Comparison of ENCODE assay signal across 8 mouse cellular contexts in the genomic region with DNA sequence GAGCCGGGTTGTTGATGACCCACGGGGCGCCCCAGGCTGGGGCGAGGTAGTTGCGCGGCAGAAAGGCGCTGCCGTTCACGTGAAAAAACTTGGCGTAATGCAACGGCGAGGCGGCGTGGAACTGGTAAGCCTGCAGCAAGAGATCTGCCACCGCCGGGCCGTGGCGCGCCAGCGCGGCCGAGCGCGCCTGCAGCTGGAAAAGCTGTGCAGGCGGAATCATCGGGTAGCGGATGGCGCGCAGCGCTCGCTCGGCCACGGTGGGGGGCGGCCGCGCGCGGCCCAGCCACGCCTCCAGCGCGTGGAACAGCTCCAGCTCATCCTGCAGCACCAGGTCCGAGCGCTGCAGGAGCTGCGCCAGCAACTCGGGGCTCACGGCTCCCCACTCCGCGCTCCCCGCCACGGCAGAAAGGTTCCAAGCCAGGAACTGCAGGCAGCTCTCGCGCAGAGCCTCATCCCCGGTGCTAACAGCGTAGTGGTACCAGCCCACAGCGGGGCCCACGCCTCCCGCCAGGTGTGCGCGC. TPM values are rescaled to one million over a fixed set of nuclear protein-coding genes. Genes with fewer than 3 reads are reported as not detected.
DNase-seq lines count a peak whose midpoint lies in the region; ATAC-seq and TF ChIP-seq lines count a peak whose summit lies in the region.

No protein-coding gene starts in this region.

- peaks cover 73% of the 10 kb centered on the region for H3K27me3 ChIP-seq in E14TG2a.4 (ENCODE audit: insufficient read depth, low read length)
- H3K27me3 ChIP-seq in embryonic facial prominence, embryonic 11.5 days (ENCODE audit: control insufficient read depth, insufficient read depth, low read length): peaks cover 64% of the 10 kb centered on the region
- peaks cover 68% of the 10 kb centered on the region for H3K27me3 ChIP-seq in intestine, embryonic 15.5 days (replicated peaks)
- H3K27me3 ChIP-seq in midbrain, embryonic 13.5 days: peaks cover 45% of the 10 kb centered on the region

- H3K4me1 ChIP-seq in E14TG2a.4 (replicated peaks; ENCODE audit: low read depth, low read length): peaks cover 82% of the 10 kb centered on the region
- peaks cover 17% of the 10 kb centered on the region for H3K4me1 ChIP-seq in embryonic facial prominence, embryonic 11.5 days (ENCODE audit: control insufficient read depth, insufficient read depth, low read length)
- peaks cover 28% of the 10 kb centered on the region for H3K4me1 ChIP-seq in intestine, embryonic 15.5 days (replicated peaks)
- peaks cover 79% of the 10 kb centered on the region for H3K4me1 ChIP-seq in midbrain, embryonic 13.5 days (replicated peaks)

- no peak for ATAC-seq in embryonic facial prominence, embryonic 11.5 days (replicated peaks; ENCODE audit: insufficient number of reproducible peaks, low FRiP score, low TSS enrichment, low read depth)
- no peak for ATAC-seq in intestine, embryonic 15.5 days
- no peak for ATAC-seq in midbrain, embryonic 13.5 days
- ATAC-seq in megakaryocyte progenitor cell, adult 5-6 weeks (replicated peaks; ENCODE audit: poor library complexity): no peak

- no peaks in the 10 kb centered on the region for H3K9me3 ChIP-seq in E14TG2a.4 (ENCODE audit: low read length)
- H3K9me3 ChIP-seq in embryonic facial prominence, embryonic 11.5 days (replicated peaks; ENCODE audit: control insufficient read depth, low read length): no peaks in the 10 kb centered on the region
- no peaks in the 10 kb centered on the region for H3K9me3 ChIP-seq in intestine, embryonic 15.5 days
- H3K9me3 ChIP-seq in midbrain, embryonic 13.5 days: no peaks in the 10 kb centered on the region

- H3K4me3 ChIP-seq in E14TG2a.4 (replicated peaks; ENCODE audit: low read length): peak overlapping the region; percentile 77
- H3K4me3 ChIP-seq in embryonic facial prominence, embryonic 11.5 days (ENCODE audit: low read depth, low read length): peak overlapping the region; percentile 47
- peak overlapping the region; percentile 41 for H3K4me3 ChIP-seq in intestine, embryonic 15.5 days (replicated peaks)
- H3K4me3 ChIP-seq in midbrain, embryonic 13.5 days (replicated peaks): peak overlapping the region; percentile 49

- H3K9ac ChIP-seq in embryonic facial prominence, embryonic 11.5 days (replicated peaks; ENCODE audit: low read length): peak overlapping the region; percentile 51
- peak overlapping the region; percentile 26; the same call in 1 of the 2 replicates for H3K9ac ChIP-seq in intestine, embryonic 15.5 days
- H3K9ac ChIP-seq in midbrain, embryonic 13.5 days (replicated peaks): peak overlapping the region; percentile 67

- WGBS in embryonic facial prominence, embryonic 11.5 days: under 1% methylated on average over 59 of the region's 59 CpGs
- WGBS in intestine, embryonic 15.5 days: under 1% methylated on average over 58 of the region's 59 CpGs
- WGBS in midbrain, embryonic 13.5 days: under 1% methylated on average over 57 of the region's 59 CpGs

- no peak overlapping the region for H3K27ac ChIP-seq in embryonic facial prominence, embryonic 11.5 days (replicated peaks; ENCODE audit: low read depth, low read length)
- no peak overlapping the region for H3K27ac ChIP-seq in intestine, embryonic 15.5 days
- H3K27ac ChIP-seq in midbrain, embryonic 13.5 days: peak overlapping the region; percentile 55

- no peak for TF ChIP-seq CTCF in E14TG2a.4 (conservative IDR thresholded peaks at IDR 0.05; ENCODE audit: low read length)

- DNase-seq in gastrocnemius, postnatal 10 days: peak; percentile 41
- DNase-seq in gastrocnemius, postnatal 36 days: no peak
- DNase-seq in embryonic facial prominence, embryonic 11.5 days (ENCODE audit: low spot score): peak; percentile 62
- no peak for DNase-seq in ovary, adult 18-20 months (ENCODE audit: low spot score)

- H3K4me2 ChIP-seq in embryonic facial prominence, embryonic 11.5 days (ENCODE audit: low read depth, low read length): peak overlapping the region; percentile 96
- peak overlapping the region; percentile 89 for H3K4me2 ChIP-seq in intestine, embryonic 15.5 days (replicated peaks)
- H3K4me2 ChIP-seq in midbrain, embryonic 13.5 days (replicated peaks): peak overlapping the region; percentile 82

- intact Hi-C loops in gastrocnemius, postnatal 36 days (cut with DNase I): no loop called here

- H3K36me3 ChIP-seq in E14TG2a.4 (ENCODE audit: insufficient read depth, low read length): no peaks in the 10 kb centered on the region
- H3K36me3 ChIP-seq in embryonic facial prominence, embryonic 11.5 days (replicated peaks; ENCODE audit: control insufficient read depth, insufficient read depth, low read depth, low read length): no peaks in the 10 kb centered on the region
- H3K36me3 ChIP-seq in intestine, embryonic 15.5 days: no peaks in the 10 kb centered on the region
- no peaks in the 10 kb centered on the region for H3K36me3 ChIP-seq in midbrain, embryonic 13.5 days

RNA-seq across cellular contexts. Expression of gene Btbd17, which starts 3.8 kb away (rescaled TPM):
- total RNA-seq in gastrocnemius, postnatal 10 days (2021): 1 to 10 TPM; 2.2 to 2.5 TPM
- total RNA-seq in gastrocnemius, postnatal 36 days (2021): under 1 TPM in 1 of 2 experiments, not detected in 1; 0.28 TPM
- 9.5 and 9.8 TPM in 2 replicates for polyA plus RNA-seq in embryonic facial prominence, embryonic 11.5 days (2014; fragmentation: Nextera tagmentation; extraction: Ambion mirVana)
- polyA plus RNA-seq in intestine, embryonic 15.5 days (2015; fragmentation: Nextera tagmentation; extraction: Ambion mirVana): 1.4 and 1.5 TPM in 2 replicates
- 30.1 and 33.6 TPM in 2 replicates for polyA plus RNA-seq in midbrain, embryonic 13.5 days (2015; fragmentation: Nextera tagmentation; extraction: Ambion mirVana)
- total RNA-seq in megakaryocyte progenitor cell, adult 5-6 weeks (2015): not detected in 2 replicates
- not detected in 2 replicates for total RNA-seq in megakaryocyte progenitor cell, adult 5-6 weeks (2017)

RNA-seq across cellular contexts. Expression of gene Gpr142, which starts 6.8 kb away (rescaled TPM):
- total RNA-seq in gastrocnemius, postnatal 10 days (2021): not detected
- not detected for total RNA-seq in gastrocnemius, postnatal 36 days (2021)
- polyA plus RNA-seq in embryonic facial prominence, embryonic 11.5 days (2014; fragmentation: Nextera tagmentation; extraction: Ambion mirVana): not detected in 2 replicates
- 0.21 and 0.51 TPM in 2 replicates for polyA plus RNA-seq in intestine, embryonic 15.5 days (2015; fragmentation: Nextera tagmentation; extraction: Ambion mirVana)
- polyA plus RNA-seq in midbrain, embryonic 13.5 days (2015; fragmentation: Nextera tagmentation; extraction: Ambion mirVana): not detected in 2 replicates
- total RNA-seq in megakaryocyte progenitor cell, adult 5-6 weeks (2015): not detected in 2 replicates
- not detected in 2 replicates for total RNA-seq in megakaryocyte progenitor cell, adult 5-6 weeks (2017)

RNA-seq across cellular contexts. Expression of gene Kif19a, which starts 26.8 kb away (rescaled TPM):
- total RNA-seq in gastrocnemius, postnatal 10 days (2021): 1 to 10 TPM; 3.2 to 4.2 TPM
- 1 to 10 TPM; 1.3 TPM for total RNA-seq in gastrocnemius, postnatal 36 days (2021)
- polyA plus RNA-seq in embryonic facial prominence, embryonic 11.5 days (2014; fragmentation: Nextera tagmentation; extraction: Ambion mirVana): 0.81 and 2.1 TPM in 2 replicates
- 0.33 and 0.45 TPM in 2 replicates for polyA plus RNA-seq in intestine, embryonic 15.5 days (2015; fragmentation: Nextera tagmentation; extraction: Ambion mirVana)
- 0.35 and 1.2 TPM in 2 replicates for polyA plus RNA-seq in midbrain, embryonic 13.5 days (2015; fragmentation: Nextera tagmentation; extraction: Ambion mirVana)
- total RNA-seq in megakaryocyte progenitor cell, adult 5-6 weeks (2015): not detected in 2 replicates
- total RNA-seq in megakaryocyte progenitor cell, adult 5-6 weeks (2017): not detected in 2 replicates

RNA-seq across cellular contexts. Expression of gene Gprc5c, which starts 59.0 kb away (rescaled TPM):
- total RNA-seq in gastrocnemius, postnatal 10 days (2021): 10 to 100 TPM; 58.5 to 63.6 TPM
- 10 to 100 TPM; 35.5 to 44.1 TPM for total RNA-seq in gastrocnemius, postnatal 36 days (2021)
- 31.5 and 36.4 TPM in 2 replicates for polyA plus RNA-seq in embryonic facial prominence, embryonic 11.5 days (2014; fragmentation: Nextera tagmentation; extraction: Ambion mirVana)
- 15.5 and 16.0 TPM in 2 replicates for polyA plus RNA-seq in intestine, embryonic 15.5 days (2015; fragmentation: Nextera tagmentation; extraction: Ambion mirVana)
- polyA plus RNA-seq in midbrain, embryonic 13.5 days (2015; fragmentation: Nextera tagmentation; extraction: Ambion mirVana): 5.9 and 7.1 TPM in 2 replicates
- not detected in 2 replicates for total RNA-seq in megakaryocyte progenitor cell, adult 5-6 weeks (2015)
- total RNA-seq in megakaryocyte progenitor cell, adult 5-6 weeks (2017): 0.67 TPM in 1 of 2 replicates, not detected in the other

Comparison
In these comparisons a context has a peak if more than half of its experiments do, and no peak if none do; other contexts are left out.
1. DNase-seq: peak in gastrocnemius, postnatal 10 days (single experiment) and embryonic facial prominence, embryonic 11.5 days (single experiment); none in gastrocnemius, postnatal 36 days (0 of 2) and ovary, adult 18-20 months (single experiment).
2. Peak in every context shown above with its lines, with median percentiles within 50 percentile points of each other: H3K4me3 ChIP-seq, H3K4me2 ChIP-seq and H3K9ac ChIP-seq.